Mouse (Mus musculus): ENCODE measurements around the gene Mfap4.

GRCm38 (mm10) chr11:61537362-61537761 is 52.1 kb downstream of the Mfap4 start:
- TF ChIP-seq POLR2A (IDR thresholded peaks at IDR 0.05; ENCODE audit: low read depth, low read length): no peak
- no peak for TF ChIP-seq GABPA (IDR thresholded peaks at IDR 0.05; ENCODE audit: insufficient replicate concordance, low read depth, low read length)
- TF ChIP-seq CTCF (conservative IDR thresholded peaks at IDR 0.05 in 1 of 2, IDR thresholded peaks at IDR 0.05 in 1 of 2; ENCODE audit: low read depth in 2 of 2, low read length in 2 of 2): no peak
- no peak for TF ChIP-seq MYC (IDR thresholded peaks at IDR 0.05; ENCODE audit: low read depth, low read length)
- TF ChIP-seq ZKSCAN1 (IDR thresholded peaks at IDR 0.05; ENCODE audit: borderline replicate concordance, low read depth, low read length): no peak
- no peak for TF ChIP-seq MAX (IDR thresholded peaks at IDR 0.05; ENCODE audit: low read length)
- no peak for TF ChIP-seq CHD2 (IDR thresholded peaks at IDR 0.05; ENCODE audit: low read length)
- no peak for TF ChIP-seq RCOR1 (conservative IDR thresholded peaks at IDR 0.05; ENCODE audit: low read depth, low read length)
- no peak for TF ChIP-seq EP300 (IDR thresholded peaks at IDR 0.05; ENCODE audit: low read length)
- no peak for TF ChIP-seq NELFE (IDR thresholded peaks at IDR 0.05; ENCODE audit: low read depth, low read length)
- TF ChIP-seq POLR2AphosphoS2 (IDR thresholded peaks at IDR 0.05; ENCODE audit: low read depth, low read length): no peak
